Mouse (Mus musculus) pancreas, adult 10 weeks (tissue): Measurements from ENCODE around the gene Sod3. TPM values are rescaled to one million over a fixed set of nuclear protein-coding genes. Genes with fewer than 3 reads are reported as not detected.

Source experiments
- polyA plus RNA-seq: library from polyadenylated mRNA; stranded (reverse); fragments of 350-450 nt; fragmentation: Illumina TruSeq; extraction: RNeasy Lipid Tissue Mini Kit (QIAGEN cat#74804); gene quantifications from one replicate; pipeline ENCODE4 v1.2.3, GENCODE M21; 2015; ENCODE audit warnings: low read depth, low replicate concordance; ENCODE audit not compliant: insufficient read depth

Sod3 gene
- polyA plus RNA-seq, result 7.7 TPM

DNA sequence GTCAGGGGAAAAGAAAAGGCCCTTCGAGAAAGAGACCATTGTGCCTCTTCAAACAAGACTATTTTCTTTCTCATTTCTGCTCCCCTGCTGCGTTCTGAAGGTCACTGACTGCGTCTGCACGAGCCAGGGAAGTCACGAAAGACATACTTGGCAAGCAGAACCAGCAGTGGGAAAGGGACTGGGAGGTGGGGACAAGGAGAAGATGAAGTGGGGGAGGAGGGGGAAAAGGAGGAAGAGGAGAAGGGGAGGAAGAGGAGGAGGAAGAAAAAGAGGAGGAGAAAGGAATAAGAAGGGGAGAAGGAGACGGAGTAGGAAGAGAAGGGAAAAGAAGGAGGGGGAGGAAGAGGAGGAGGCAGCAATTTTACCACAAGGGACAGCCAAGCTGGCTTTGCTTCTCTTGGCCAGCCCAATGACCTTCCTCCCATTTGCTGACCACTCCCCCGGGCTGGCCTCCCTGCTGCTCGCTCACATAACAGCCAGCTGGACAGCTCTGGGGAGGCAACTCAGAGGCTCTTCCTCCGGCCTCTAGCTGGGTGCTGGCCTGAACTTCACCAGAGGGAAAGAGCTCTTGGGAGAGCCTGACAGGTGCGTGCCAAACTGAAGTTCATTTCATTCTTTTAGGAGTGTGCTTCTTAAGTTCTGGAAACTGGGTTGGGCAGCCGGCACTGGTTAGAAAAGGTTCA, at the start of gene Sod3:
Gene Sod3 (plus strand): TSS at position 324 of the 683 bp plus-strand sequence.

Other genes starting within 250 kb of the Sod3 start
- gene Dhx15, start 173.3 kb upstream of the Sod3 start, polyA plus RNA-seq, result 19.9 TPM
- gene Ccdc149, start 107.7 kb downstream of the Sod3 start, polyA plus RNA-seq, result 6.5 TPM
- 1.8 TPM for gene Lgi2, start 202.7 kb downstream of the Sod3 start, polyA plus RNA-seq